Mouse (Mus musculus) heart, postnatal 0 days (tissue): Measurements from ENCODE around the gene Il2ra. TPM values are rescaled to one million over a fixed set of nuclear protein-coding genes. Genes with fewer than 3 reads are reported as not detected.

ENCODE experiments used
- ATAC-seq: fragments of 200-750 bp; cut with Nextera tagmentation; 2 replicates; pipeline ENCODE4 v1.8.0; 2017; ENCODE audit warnings: low read depth, moderate number of reproducible peaks, moderate library complexity; ENCODE audit not compliant: insufficient read depth
- DNase-seq: peaks from one replicate; pipeline ENCODE4 v3.0.0-alpha.2; 2016; ENCODE audit warnings: low spot score
- H3K27ac ChIP-seq: fragments of 300-500 bp; sonication (generic); 2 replicates; pipeline ENCODE4 v1.5.1; 2014; ENCODE audit warnings: low read depth, mild to moderate bottlenecking
- H3K27me3 ChIP-seq: fragments of 300-500 bp; sonication (generic); 2 replicates; pipeline ENCODE4 v1.6.1; 2014; ENCODE audit warnings: low read length, mixed read lengths; ENCODE audit not compliant: control insufficient read depth, insufficient read depth
- H3K36me3 ChIP-seq: fragments of 300-500 bp; sonication (generic); replicated peaks from 2 replicates; pipeline ENCODE4 v1.6.1; 2014; ENCODE audit warnings: low read length, mixed read lengths; ENCODE audit not compliant: control insufficient read depth, insufficient read depth
- H3K4me1 ChIP-seq: fragments of 300-500 bp; sonication (generic); 2 replicates; pipeline ENCODE4 v1.6.1; 2014; ENCODE audit warnings: antibody characterized with exemption; ENCODE audit not compliant: control insufficient read depth, insufficient read depth
- H3K4me2 ChIP-seq: fragments of 300-500 bp; sonication (generic); 2 replicates; pipeline ENCODE4 v1.6.1; 2014; ENCODE audit warnings: low read depth, mild to moderate bottlenecking, low read length, moderate library complexity
- H3K4me3 ChIP-seq: fragments of 300-500 bp; sonication (generic); 2 replicates; pipeline ENCODE4 v1.5.1; 2014; ENCODE audit warnings: low read depth, low read length
- H3K9ac ChIP-seq: fragments of 300-500 bp; sonication (generic); replicated peaks from 2 replicates; pipeline ENCODE4 v1.6.1; 2014; ENCODE audit warnings: low read depth, low read length, mixed read lengths
- H3K9me3 ChIP-seq: fragments of 300-500 bp; sonication (generic); replicated peaks from 2 replicates; pipeline ENCODE4 v1.6.1; 2016; ENCODE audit warnings: low read length; ENCODE audit not compliant: control insufficient read depth
- CTCF ChIP-seq: IDR thresholded peaks from 2 replicates; pipeline ENCODE4 v1.5.1; 2016; ENCODE audit warnings: antibody characterized with exemption, control low read depth, low read depth
- EP300 ChIP-seq: IDR thresholded peaks from 2 replicates; pipeline ENCODE4 v1.6.1; 2016; ENCODE audit warnings: antibody characterized with exemption, low read depth
- WGBS: fragments of 180-500 bp; shearing (Covaris S2); extraction: QIAGEN DNeasy Blood & Tissue Kit; methylation state at CpG from one replicate; pipeline ENCODE4 v1.1.7; 2014; 5-methylcytosine and 5-hydroxymethylcytosine counted together
- polyA plus RNA-seq: library from polyadenylated mRNA; unstranded; fragments of >200 nt; fragmentation: Nextera tagmentation; extraction: Ambion mirVana; gene quantifications from 2 replicates; pipeline ENCODE4 v1.2.1, GENCODE M21; 2015
- total RNA-seq: library from RNA; depleted of rRNA; stranded (reverse); fragments of >200 nt; gene quantifications from 2 replicates; pipeline ENCODE4 v1.2.3, GENCODE M21; 2014; ENCODE audit warnings: low replicate concordance

Gene Il2ra
- total and polyA plus RNA-seq, 2 experiments from 2014 or later: not detected

GRCm38 (mm10) chr2:11714535-11714934, 71.9 kb downstream of the Il2ra start:
- H3K9ac ChIP-seq: no peak overlapping the region
- no peak for ATAC-seq
- H3K4me3 ChIP-seq: no peak overlapping the region
- no peak overlapping the region for H3K4me2 ChIP-seq
- no peaks in the 10 kb centered on the region for H3K4me1 ChIP-seq
- H3K27ac ChIP-seq: no peak overlapping the region
- H3K36me3 ChIP-seq: 0 out of 2 replicates have a peak, but pooled peaks cover 7% of the 10 kb centered on the region
- H3K9me3 ChIP-seq: no peaks in the 10 kb centered on the region
- H3K27me3 ChIP-seq: no peaks in the 10 kb centered on the region
- WGBS: 68% methylated on average over 4 of the region's 4 CpGs
- DNase-seq: no peak
- TF ChIP-seq EP300 (no peak), CTCF (no peak)

GRCm38 (mm10) chr2:11718573-11718972, 76.0 kb downstream of the Il2ra start:
- no peak overlapping the region for H3K27ac ChIP-seq
- no peak overlapping the region for H3K4me2 ChIP-seq
- no peak overlapping the region for H3K4me3 ChIP-seq
- TF ChIP-seq EP300 (no peak), CTCF (no peak)
- peaks cover 37% of the 10 kb centered on the region; the same call in 1 of the 2 replicates for H3K36me3 ChIP-seq
- H3K9me3 ChIP-seq: no peaks in the 10 kb centered on the region
- no peak overlapping the region for H3K9ac ChIP-seq
- ATAC-seq (no peak), DNase-seq (no peak)
- H3K27me3 ChIP-seq: no peaks in the 10 kb centered on the region
- WGBS: 79% methylated on average over 2 of the region's 2 CpGs
- no peaks in the 10 kb centered on the region for H3K4me1 ChIP-seq

- Histone ChIP-seq H3K9me3 (no peaks in the 10 kb centered on the region), H3K4me3 (no peak overlapping the region), H3K9ac (no peak overlapping the region), H3K4me1 (no peaks in the 10 kb centered on the region), H3K27ac (no peak overlapping the region), H3K27me3 (no peaks in the 10 kb centered on the region), H3K36me3 (peaks cover 53% of the 10 kb centered on the region; the same call in 1 of the 2 replicates), H3K4me2 (no peak overlapping the region)
- DNase-seq (no peak), ATAC-seq (no peak)
- WGBS: 80% methylated on average over 9 of the region's 9 CpGs
- TF ChIP-seq EP300 (no peak), CTCF (no peak)
Measured at GRCm38 (mm10) chr2:11722564-11722963, 80.0 kb downstream of the Il2ra start.

- Histone ChIP-seq H3K36me3 (peaks cover 28% of the 10 kb centered on the region), H3K4me1 (no peaks in the 10 kb centered on the region), H3K27ac (no peak overlapping the region), H3K27me3 (no peaks in the 10 kb centered on the region), H3K4me2 (no peak overlapping the region), H3K9me3 (no peaks in the 10 kb centered on the region), H3K4me3 (no peak overlapping the region), H3K9ac (no peak overlapping the region)
- TF ChIP-seq EP300 (no peak), CTCF (no peak)
- DNase-seq: no peak
- 91% methylated on average over 5 of the region's 5 CpGs for WGBS
- no peak for ATAC-seq
Measured at GRCm38 (mm10) chr2:11727574-11727973, 85.0 kb downstream of the Il2ra start.

GRCm38 (mm10) chr2:11729091-11729490, 86.5 kb downstream of the Il2ra start:
- H3K9me3 ChIP-seq: no peaks in the 10 kb centered on the region
- 62% methylated on average over 3 of the region's 3 CpGs for WGBS
- H3K27ac ChIP-seq: no peak overlapping the region
- no peak for TF ChIP-seq CTCF
- TF ChIP-seq EP300: no peak
- no peak overlapping the region for H3K4me2 ChIP-seq
- H3K4me3 ChIP-seq: no peak overlapping the region
- H3K36me3 ChIP-seq: peaks cover 25% of the 10 kb centered on the region
- DNase-seq (no peak), ATAC-seq (no peak)
- no peaks in the 10 kb centered on the region for H3K4me1 ChIP-seq
- H3K9ac ChIP-seq: no peak overlapping the region
- no peaks in the 10 kb centered on the region for H3K27me3 ChIP-seq

- ATAC-seq (no peak), DNase-seq (no peak)
- no peaks in the 10 kb centered on the region for H3K27me3 ChIP-seq
- H3K4me3 ChIP-seq: no peak overlapping the region
- H3K4me2 ChIP-seq: no peak overlapping the region
- H3K9me3 ChIP-seq: no peaks in the 10 kb centered on the region
- no peaks in the 10 kb centered on the region for H3K4me1 ChIP-seq
- H3K36me3 ChIP-seq: peaks cover 15% of the 10 kb centered on the region
- H3K27ac ChIP-seq: no peak overlapping the region
- 73% methylated on average over 5 of the region's 5 CpGs for WGBS
- no peak overlapping the region for H3K9ac ChIP-seq
- no peak for TF ChIP-seq EP300
- TF ChIP-seq CTCF: no peak
Measured at GRCm38 (mm10) chr2:11732978-11733377, 90.4 kb downstream of the Il2ra start.
